14 mouse cellular contexts compared by ENCODE assay signal in genomic region chr3:62372841-62373240, GRCm38 (mm10).
"Had no signal": no experiment of that assay in that cellular context is flagged by ENCODE, and none has a peak within 500 bp of the region (broad histone marks: within the 10 kb centered on the region; RNA-seq: fewer than 3 reads in every experiment).

No protein-coding gene starts in this region.

- H3K9me3 ChIP-seq: limb, embryonic 12.5 days; liver, embryonic 13.5 days; midbrain, embryonic 12.5 days; neural tube, embryonic 13.5 days had no signal

- H3K4me1 ChIP-seq: limb, embryonic 12.5 days; liver, embryonic 13.5 days; midbrain, embryonic 12.5 days; neural tube, embryonic 13.5 days had no signal

- ATAC-seq: liver, postnatal 0 days; midbrain, embryonic 16.5 days had no signal

- H3K36me3 ChIP-seq: limb, embryonic 12.5 days; liver, embryonic 13.5 days; midbrain, embryonic 12.5 days; neural tube, embryonic 13.5 days had no signal

- H3K4me2 ChIP-seq: limb, embryonic 12.5 days; liver, embryonic 13.5 days; midbrain, embryonic 12.5 days; neural tube, embryonic 13.5 days had no signal

- H3K9ac ChIP-seq: limb, embryonic 12.5 days; liver, embryonic 13.5 days; liver, postnatal 0 days; midbrain, embryonic 12.5 days; neural tube, embryonic 13.5 days had no signal

- H3K27me3 ChIP-seq: limb, embryonic 12.5 days; liver, embryonic 13.5 days; midbrain, embryonic 12.5 days; neural tube, embryonic 13.5 days had no signal

- H3K4me3 ChIP-seq: limb, embryonic 12.5 days; liver, embryonic 13.5 days; midbrain, embryonic 12.5 days; neural tube, embryonic 13.5 days had no signal

- DNase-seq: kidney, adult 18-20 months; kidney, postnatal 10 days; liver; liver, embryonic 13.5 days; liver, postnatal 0 days; retina, postnatal 1 day; right cerebral cortex, postnatal 4 days; spleen, adult 18-20 months; thymus, adult 18-20 months; thymus, postnatal 14 days had no signal

- H3K27ac ChIP-seq: limb, embryonic 12.5 days; liver, embryonic 13.5 days; midbrain, embryonic 12.5 days; neural tube, embryonic 13.5 days had no signal
